Mouse (Mus musculus) B cell, adult 2 months (primary cell): ENCODE measurements at regions not wholly inside any gene's neighbourhood (a gene's known extent, or its start where the extent isn't known, plus 50 kb on each side); places are given as distances from the start of the nearest gene placed in this dataset.

Source experiments
- DNase-seq, 2 experiments: peaks; one replicate each; pipeline ENCODE4 v3.0.0; 2022

GRCm38 (mm10) chr13:55953426-55953825 is 117.4 kb upstream of the Pitx1 start:
- DNase-seq: no peak

- DNase-seq: no peak
Observed at GRCm38 (mm10) chr13:55950773-55951172, 114.8 kb upstream of the Pitx1 start.

- no peak for DNase-seq
Observed at GRCm38 (mm10) chr13:55948591-55948990, 112.6 kb upstream of the Pitx1 start.

GRCm38 (mm10) chr13:55948144-55948543 is 112.2 kb upstream of the Pitx1 start:
- no peak for DNase-seq

GRCm38 (mm10) chr13:55937417-55937816 is 101.4 kb upstream of the Pitx1 start:
- no peak for DNase-seq

- DNase-seq: no peak
Observed at GRCm38 (mm10) chr13:55937000-55937399, 101.0 kb upstream of the Pitx1 start.

GRCm38 (mm10) chr13:55930637-55931036 is 94.6 kb upstream of the Pitx1 start:
- no peak for DNase-seq

- DNase-seq: no peak
Observed at GRCm38 (mm10) chr13:55929814-55930213, 93.8 kb upstream of the Pitx1 start.

- DNase-seq: no peak
Observed at GRCm38 (mm10) chr13:55923505-55924136, 87.6 kb upstream of the Pitx1 start.

- DNase-seq: no peak
Observed at GRCm38 (mm10) chr13:55917316-55917715, 81.3 kb upstream of the Pitx1 start.

GRCm38 (mm10) chr13:55912271-55912711 is 76.3 kb upstream of the Pitx1 start:
- DNase-seq: no peak

- no peak for DNase-seq
Observed at GRCm38 (mm10) chr13:55909941-55910340, 73.9 kb upstream of the Pitx1 start.

GRCm38 (mm10) chr13:55904884-55905283 is 68.9 kb upstream of the Pitx1 start:
- no peak for DNase-seq

- DNase-seq: no peak
Observed at GRCm38 (mm10) chr13:55902255-55902654, 66.3 kb upstream of the Pitx1 start.

- DNase-seq: no peak
Observed at GRCm38 (mm10) chr13:55900190-55900526, 64.2 kb upstream of the Pitx1 start.

- no peak for DNase-seq
Observed at GRCm38 (mm10) chr13:55899501-55900189, 63.7 kb upstream of the Pitx1 start.

- no peak for DNase-seq
Observed at GRCm38 (mm10) chr13:55898999-55899398, 63.0 kb upstream of the Pitx1 start.

GRCm38 (mm10) chr13:55898257-55898950 is 62.4 kb upstream of the Pitx1 start:
- DNase-seq: no peak

- DNase-seq: no peak
Observed at GRCm38 (mm10) chr13:55895505-55895904, 59.5 kb upstream of the Pitx1 start.

- DNase-seq: no peak
Observed at GRCm38 (mm10) chr13:55893154-55894018, 57.4 kb upstream of the Pitx1 start.

- DNase-seq: no peak
Observed at GRCm38 (mm10) chr13:55892250-55892649, 56.3 kb upstream of the Pitx1 start.

GRCm38 (mm10) chr13:55887099-55887736 is 51.2 kb upstream of the Pitx1 start:
- DNase-seq: no peak
